Mouse (Mus musculus): ENCODE results near the gene Slc5a4a. TPM values are rescaled to one million over a fixed set of nuclear protein-coding genes. Genes with fewer than 3 reads are reported as not detected.
A peak's percentile ranks its signal among the peaks of the same experiment; 100 is the strongest.

Slc5a4a gene
- polyA plus RNA-seq (2011; ENCODE audit: insufficient read depth, insufficient read length, low replicate concordance, missing spikeins) = not detected in 2 replicates

GRCm38 (mm10) chr10:76147278-76147677, at the start of gene Slc5a4a:
Gene Slc5a4a, plus strand, starts transcription at chr10:76147451.
- Histone ChIP-seq H3K4me1 (ENCODE audit: control insufficient read depth, insufficient read depth, low read length) (no peaks in the 10 kb centered on the region), H3K27ac (ENCODE audit: control insufficient read depth, insufficient read depth, low read depth, low read length, poor library complexity) (no peak within 1 kb of the TSS), H3K4me3 (replicated peaks; ENCODE audit: control insufficient read depth, low read depth, low read length) (no peak within 1 kb of the TSS)
- TF ChIP-seq CTCF (IDR thresholded peaks at IDR 0.05; ENCODE audit: control insufficient read depth, insufficient read depth, low read length) (no peak), POLR2A (IDR thresholded peaks at IDR 0.05; ENCODE audit: borderline replicate concordance, control insufficient read depth, low read depth, low read length) (no peak)
- WGBS = 81% methylated on average over 5 of the region's 5 CpGs

- 86% methylated on average over 4 of the region's 4 CpGs for WGBS
- Histone ChIP-seq H3K4me1 (ENCODE audit: control insufficient read depth, insufficient read depth, low read length) (no peaks in the 10 kb centered on the region), H3K27ac (ENCODE audit: control insufficient read depth, insufficient read depth, low read depth, low read length, poor library complexity) (no peak within 1 kb of the TSS), H3K4me3 (replicated peaks; ENCODE audit: control insufficient read depth, low read depth, low read length) (no peak within 1 kb of the TSS)
- TF ChIP-seq POLR2A (IDR thresholded peaks at IDR 0.05; ENCODE audit: borderline replicate concordance, control insufficient read depth, low read depth, low read length) (no peak), CTCF (IDR thresholded peaks at IDR 0.05; ENCODE audit: control insufficient read depth, insufficient read depth, low read length) (no peak)
Observed at GRCm38 (mm10) chr10:76110861-76111260, 36.4 kb upstream of the Slc5a4a start, which contains the start of gene Slc5a4b. Gene Slc5a4b, minus strand, starts transcription at chr10:76110961.

- WGBS = 17% methylated on average over 5 of the region's 5 CpGs
- Histone ChIP-seq H3K27ac (ENCODE audit: control insufficient read depth, insufficient read depth, low read depth, low read length, poor library complexity) (no peak overlapping the region), H3K4me3 (replicated peaks; ENCODE audit: control insufficient read depth, low read depth, low read length) (no peak overlapping the region), H3K4me1 (ENCODE audit: control insufficient read depth, insufficient read depth, low read length) (no peaks in the 10 kb centered on the region)
- TF ChIP-seq POLR2A (IDR thresholded peaks at IDR 0.05; ENCODE audit: borderline replicate concordance, control insufficient read depth, low read depth, low read length) (no peak), CTCF (IDR thresholded peaks at IDR 0.05; ENCODE audit: control insufficient read depth, insufficient read depth, low read length) (peak; percentile 71)
Observed at GRCm38 (mm10) chr10:76117966-76118365, 29.3 kb upstream of the Slc5a4a start.

- H3K4me1 ChIP-seq (ENCODE audit: control insufficient read depth, insufficient read depth, low read length) = no peaks in the 10 kb centered on the region
- no peak overlapping the region for H3K4me3 ChIP-seq (replicated peaks; ENCODE audit: control insufficient read depth, low read depth, low read length)
- H3K27ac ChIP-seq (ENCODE audit: control insufficient read depth, insufficient read depth, low read depth, low read length, poor library complexity) = no peak overlapping the region
- WGBS = 6% methylated on average over 1 of the region's 1 CpGs
- TF ChIP-seq CTCF (IDR thresholded peaks at IDR 0.05; ENCODE audit: control insufficient read depth, insufficient read depth, low read length) = no peak
- TF ChIP-seq POLR2A (IDR thresholded peaks at IDR 0.05; ENCODE audit: borderline replicate concordance, control insufficient read depth, low read depth, low read length) = no peak
Observed at GRCm38 (mm10) chr10:76118741-76119140, 28.5 kb upstream of the Slc5a4a start.

GRCm38 (mm10) chr10:76120124-76120711, 27.0 kb upstream of the Slc5a4a start:
- Histone ChIP-seq H3K27ac (ENCODE audit: control insufficient read depth, insufficient read depth, low read depth, low read length, poor library complexity) (no peak overlapping the region), H3K4me3 (replicated peaks; ENCODE audit: control insufficient read depth, low read depth, low read length) (no peak overlapping the region)
- 66% methylated on average over 4 of the region's 4 CpGs for WGBS

GRCm38 (mm10) chr10:76121495-76121894, 25.8 kb upstream of the Slc5a4a start:
- no peaks in the 10 kb centered on the region for H3K4me1 ChIP-seq (ENCODE audit: control insufficient read depth, insufficient read depth, low read length)
- WGBS = 83% methylated on average over 5 of the region's 5 CpGs
- TF ChIP-seq CTCF (IDR thresholded peaks at IDR 0.05; ENCODE audit: control insufficient read depth, insufficient read depth, low read length) (no peak), POLR2A (IDR thresholded peaks at IDR 0.05; ENCODE audit: borderline replicate concordance, control insufficient read depth, low read depth, low read length) (no peak)
- no peak overlapping the region for H3K4me3 ChIP-seq (replicated peaks; ENCODE audit: control insufficient read depth, low read depth, low read length)
- no peak overlapping the region for H3K27ac ChIP-seq (ENCODE audit: control insufficient read depth, insufficient read depth, low read depth, low read length, poor library complexity)

More at GRCm38 (mm10) chr10:76120124-76120711, 27.0 kb upstream of the Slc5a4a start:
- no peak for TF ChIP-seq POLR2A (IDR thresholded peaks at IDR 0.05; ENCODE audit: borderline replicate concordance, control insufficient read depth, low read depth, low read length)
- no peak for TF ChIP-seq CTCF (IDR thresholded peaks at IDR 0.05; ENCODE audit: control insufficient read depth, insufficient read depth, low read length)
- H3K4me1 ChIP-seq (ENCODE audit: control insufficient read depth, insufficient read depth, low read length) = no peaks in the 10 kb centered on the region

- H3K4me3 ChIP-seq (replicated peaks; ENCODE audit: control insufficient read depth, low read depth, low read length) = no peak overlapping the region
- H3K4me1 ChIP-seq (ENCODE audit: control insufficient read depth, insufficient read depth, low read length) = no peaks in the 10 kb centered on the region
- WGBS = 65% methylated on average over 4 of the region's 4 CpGs
- H3K27ac ChIP-seq (ENCODE audit: control insufficient read depth, insufficient read depth, low read depth, low read length, poor library complexity) = no peak overlapping the region
- TF ChIP-seq POLR2A (IDR thresholded peaks at IDR 0.05; ENCODE audit: borderline replicate concordance, control insufficient read depth, low read depth, low read length) = no peak
- no peak for TF ChIP-seq CTCF (IDR thresholded peaks at IDR 0.05; ENCODE audit: control insufficient read depth, insufficient read depth, low read length)
Observed at GRCm38 (mm10) chr10:76132506-76132905, 14.7 kb upstream of the Slc5a4a start.

- 68% methylated on average over 2 of the region's 2 CpGs for WGBS
- Histone ChIP-seq H3K27ac (ENCODE audit: control insufficient read depth, insufficient read depth, low read depth, low read length, poor library complexity) (no peak overlapping the region), H3K4me3 (replicated peaks; ENCODE audit: control insufficient read depth, low read depth, low read length) (no peak overlapping the region), H3K4me1 (ENCODE audit: control insufficient read depth, insufficient read depth, low read length) (no peaks in the 10 kb centered on the region)
- no peak for TF ChIP-seq POLR2A (IDR thresholded peaks at IDR 0.05; ENCODE audit: borderline replicate concordance, control insufficient read depth, low read depth, low read length)
- TF ChIP-seq CTCF (IDR thresholded peaks at IDR 0.05; ENCODE audit: control insufficient read depth, insufficient read depth, low read length) = no peak
Observed at GRCm38 (mm10) chr10:76136318-76136717, 10.9 kb upstream of the Slc5a4a start.

All from bone marrow, adult 2 months (tissue).